Mouse (Mus musculus) left cerebral cortex, adult 8-10 months (tissue): ENCODE data around the gene Rnf13. TPM values are rescaled to one million over a fixed set of nuclear protein-coding genes. Genes with fewer than 3 reads are reported as not detected.
A peak's percentile ranks its signal among the peaks of the same experiment; 100 is the strongest.

Experiments used
- DNase-seq, 2 experiments: peaks; one replicate each; pipeline ENCODE4 v3.0.0; 2022; ENCODE audit warnings: low spot score in 2 of 2
- total RNA-seq, 4 experiments: library from RNA; stranded (reverse); gene quantifications; 2 replicates each; pipeline ENCODE4 v1.2.4; 2022

The Rnf13 gene
- total RNA-seq, 4 experiments from 2014 or later: 106 to 128 (median 110) TPM

GRCm38 (mm10) chr3:57845786-57846661 lies 110.2 kb downstream of the Rnf13 start:
- no peak for DNase-seq

GRCm38 (mm10) chr3:57846662-57846911 lies 110.7 kb downstream of the Rnf13 start:
- no peak for DNase-seq

DNA sequence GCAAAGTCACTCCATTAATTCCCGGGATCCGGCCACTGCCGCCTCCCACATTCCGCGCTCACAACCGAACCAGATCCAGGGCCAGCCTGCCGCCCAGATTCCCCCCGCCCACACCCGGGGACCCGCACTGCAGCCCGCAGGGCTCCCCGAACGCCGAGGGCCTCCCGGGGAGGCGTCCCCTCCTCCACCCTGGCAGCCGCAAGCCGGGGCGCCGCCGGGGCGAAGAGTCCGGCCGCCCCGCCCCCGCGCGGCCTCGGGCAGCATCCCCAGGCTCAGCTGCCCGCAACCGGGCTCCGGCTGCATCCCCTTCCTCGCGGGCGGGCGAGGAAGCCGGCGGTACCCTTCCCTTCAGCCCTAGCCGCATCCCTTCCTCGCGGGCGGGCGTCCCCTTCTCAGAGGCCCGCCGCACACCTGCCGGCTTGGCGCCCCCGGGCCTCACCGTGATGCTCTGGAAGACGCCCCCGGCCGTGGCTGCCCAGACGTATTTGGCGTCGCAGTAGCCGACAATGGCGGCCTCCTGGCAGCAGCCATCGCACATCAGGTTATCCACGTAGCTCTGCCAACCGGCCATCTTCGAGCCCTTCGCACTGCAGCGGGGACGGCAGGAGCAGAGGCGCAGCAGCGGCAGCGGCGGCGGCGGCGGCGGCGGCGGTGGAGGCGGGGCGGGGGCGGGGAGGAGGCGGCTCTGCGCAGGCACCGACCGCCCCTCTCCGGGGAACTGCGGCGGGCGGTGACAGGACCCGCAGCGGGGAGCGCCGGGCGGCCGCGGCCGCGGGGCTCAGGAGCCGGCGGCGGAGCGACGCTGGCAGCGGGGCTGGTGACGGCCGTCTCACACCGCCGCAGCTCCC lies 111.3 kb downstream of the Rnf13 start:
- DNase-seq: peak; percentile 45 to 60

DNA sequence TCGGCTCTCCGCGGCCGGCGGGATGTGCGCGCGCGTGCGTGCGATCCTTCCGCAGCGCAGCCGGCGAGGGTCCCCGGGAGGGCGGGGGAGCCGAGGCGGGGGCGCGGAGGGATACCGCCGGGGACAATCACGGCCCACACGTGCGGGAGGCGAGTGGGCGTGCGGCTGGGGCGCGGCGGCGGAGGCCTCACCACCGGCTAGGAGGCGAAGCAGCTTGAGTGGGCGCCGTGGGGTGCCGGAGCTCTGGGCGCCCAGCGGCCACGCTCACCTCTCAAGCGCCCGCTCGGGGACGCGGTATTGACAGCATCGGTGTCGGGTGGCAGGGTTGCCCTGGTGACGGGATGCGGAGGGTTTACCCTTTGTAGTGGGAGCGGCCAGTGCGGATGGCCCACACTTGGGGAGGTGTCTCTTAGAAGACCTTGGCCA lies 111.9 kb downstream of the Rnf13 start, which contains the start of gene Pfn2:
Gene Pfn2 (minus strand): TSS at position 320 of the 426 bp plus-strand sequence.
- peak; percentile 69 to 76 for DNase-seq

DNA sequence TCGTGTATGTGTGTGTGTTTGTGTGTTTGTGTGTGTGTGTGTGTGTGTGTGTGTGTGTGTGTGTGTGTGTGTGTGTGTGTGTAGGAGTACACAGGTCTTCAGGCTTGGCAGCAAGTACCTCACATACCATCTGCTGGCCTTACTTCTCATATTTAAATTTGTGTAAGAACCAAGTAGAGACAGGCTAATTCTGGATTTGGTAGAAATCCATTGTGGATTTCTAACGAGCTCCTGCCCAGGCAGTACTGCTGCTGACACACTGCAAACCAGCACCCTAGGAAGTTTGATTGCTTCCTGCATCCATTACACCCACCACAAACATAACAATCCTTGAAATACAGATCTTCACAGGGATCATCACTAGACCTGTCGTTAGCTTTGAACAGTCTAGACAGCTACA lies 147.1 kb downstream of the Rnf13 start:
- peak in 1 of 2 experiments; percentile 36 for DNase-seq

Other genes starting within 250 kb of the Rnf13 start
- 10 to 100 TPM; 11.3 to 13.5 (median 12.4) TPM for gene Wwtr1, start 160.2 kb upstream of the Rnf13 start, total RNA-seq
- 10 to 100 TPM; 18.5 to 20.9 (median 19.2) TPM for gene Commd2, start 84.3 kb upstream of the Rnf13 start, total RNA-seq
- 1 to 10 TPM; 1.8 to 2.6 (median 2.3) TPM for gene Ankub1, start 43.3 kb upstream of the Rnf13 start, total RNA-seq
- 100 to 1,000 TPM; 451 to 502 (median 485) TPM for gene Pfn2, start 112.0 kb downstream of the Rnf13 start, total RNA-seq